Mouse (Mus musculus) heart, postnatal 4 days (tissue): Measurements from ENCODE around the gene Olfr1197. TPM values are rescaled to one million over a fixed set of nuclear protein-coding genes. Genes with fewer than 3 reads are reported as not detected.

Source experiments
- DNase-seq: peaks from one replicate; pipeline ENCODE4 v3.0.0; 2021
- total RNA-seq, 2 experiments: library from RNA; stranded (reverse); gene quantifications; 2 replicates each; pipeline ENCODE4 v1.2.3; 2021

Gene Olfr1197
- not detected for total RNA-seq

DNA sequence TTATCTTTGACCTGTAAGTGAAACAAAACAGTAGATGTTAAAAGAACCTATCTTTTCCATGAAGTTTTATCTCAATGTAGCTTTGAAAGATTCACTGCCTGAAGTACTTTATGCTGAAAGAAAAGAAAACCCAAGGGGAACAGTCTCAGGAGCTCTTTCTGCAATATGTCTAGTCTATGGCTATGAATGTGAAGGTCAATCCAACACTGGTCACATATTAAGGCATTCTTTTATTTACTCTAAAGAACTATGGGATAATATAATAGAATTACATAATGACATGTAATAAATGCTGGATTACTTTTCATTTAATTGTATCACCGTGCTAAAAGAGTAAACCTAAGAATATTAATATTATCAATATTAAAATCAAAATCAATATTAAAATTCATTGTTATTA lies at the start of gene Olfr1197:
Gene Olfr1197 (minus strand): TSS at position 101 of the 400 bp plus-strand sequence.
- no peak for DNase-seq

DNA sequence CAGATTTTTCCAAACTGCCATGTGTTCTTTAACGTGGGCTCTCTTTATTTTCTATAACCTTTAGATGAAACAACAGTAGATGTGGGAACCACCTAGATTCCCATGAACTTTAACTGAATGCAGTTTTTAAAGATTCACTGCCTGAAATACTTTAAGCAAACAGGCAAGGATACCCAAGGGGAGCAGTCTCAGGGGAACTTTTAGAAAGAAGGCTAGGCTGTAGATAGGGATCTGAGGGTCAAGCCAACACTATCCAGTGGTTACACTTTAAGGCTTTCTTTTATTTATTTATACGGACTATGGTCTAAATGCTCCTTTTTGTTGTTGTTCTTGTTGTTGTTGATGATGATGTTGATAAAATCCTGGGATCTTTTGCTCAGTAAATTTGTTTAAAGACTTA lies 38.2 kb upstream of the Olfr1197 start, which contains the start of gene Olfr1200:
Gene Olfr1200 (minus strand): TSS at position 101 of the 400 bp plus-strand sequence.
- DNase-seq: no peak

DNA sequence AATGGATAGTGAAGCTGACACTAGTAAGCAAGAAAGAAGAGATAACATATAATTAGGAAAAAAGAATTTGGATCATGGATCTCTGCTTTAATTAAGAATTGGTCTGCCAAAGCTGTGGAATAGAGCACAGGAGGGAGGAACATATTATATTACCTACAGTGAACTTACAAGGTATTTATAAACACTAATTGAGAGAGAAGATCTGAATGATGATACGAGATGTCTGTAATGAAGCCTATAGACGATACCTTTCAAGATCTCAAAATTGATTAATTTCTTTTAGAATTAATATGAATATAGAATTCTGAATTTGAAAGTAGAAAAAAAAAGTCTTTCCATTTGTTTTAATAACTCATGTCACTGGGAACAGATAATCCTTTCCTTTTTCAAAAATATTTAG lies 28.2 kb upstream of the Olfr1197 start, which contains the start of gene Olfr1199:
Gene Olfr1199 (minus strand): TSS at position 101 of the 400 bp plus-strand sequence.
- DNase-seq: no peak

DNA sequence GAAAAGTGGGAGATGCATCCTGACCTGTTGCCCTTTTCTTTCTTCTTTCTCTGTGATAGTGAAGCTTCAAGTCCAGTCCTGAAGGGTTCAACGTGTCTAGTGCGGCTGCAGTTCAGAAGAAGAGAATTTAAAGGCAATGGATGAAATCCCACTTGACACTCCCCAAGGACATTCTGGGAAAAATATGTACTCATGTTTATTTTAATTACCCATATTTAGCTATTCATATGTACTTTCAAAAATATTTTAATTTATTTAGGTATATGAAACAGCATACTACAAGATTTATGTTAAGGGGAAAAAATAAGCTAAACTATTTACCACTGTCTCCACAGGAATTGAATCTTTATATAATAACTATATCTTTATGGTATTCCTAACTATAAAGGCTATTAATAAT lies 19.1 kb upstream of the Olfr1197 start, which contains the start of gene Olfr1198:
Gene Olfr1198 (minus strand): TSS at position 101 of the 400 bp plus-strand sequence.
- no peak for DNase-seq

DNA sequence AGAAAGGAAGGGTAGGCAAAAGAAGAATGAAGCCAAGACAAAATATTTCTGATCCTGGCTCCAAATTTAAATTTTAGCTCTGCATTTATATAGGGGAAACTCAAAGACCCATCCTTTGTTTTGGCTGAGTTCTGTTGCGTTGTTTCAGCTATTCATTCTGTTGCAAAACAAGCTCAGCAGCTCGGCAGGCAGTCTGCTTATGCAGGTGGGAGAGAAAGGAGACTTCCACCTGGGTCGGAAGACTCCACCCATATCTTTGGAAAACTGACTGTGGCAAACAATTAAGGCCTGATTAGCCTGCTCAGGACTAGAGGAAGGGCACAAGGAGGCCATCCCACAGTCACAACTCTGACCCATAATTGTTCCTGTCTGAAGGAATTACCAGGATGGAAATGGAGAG lies 11.2 kb upstream of the Olfr1197 start:
- DNase-seq: no peak

DNA sequence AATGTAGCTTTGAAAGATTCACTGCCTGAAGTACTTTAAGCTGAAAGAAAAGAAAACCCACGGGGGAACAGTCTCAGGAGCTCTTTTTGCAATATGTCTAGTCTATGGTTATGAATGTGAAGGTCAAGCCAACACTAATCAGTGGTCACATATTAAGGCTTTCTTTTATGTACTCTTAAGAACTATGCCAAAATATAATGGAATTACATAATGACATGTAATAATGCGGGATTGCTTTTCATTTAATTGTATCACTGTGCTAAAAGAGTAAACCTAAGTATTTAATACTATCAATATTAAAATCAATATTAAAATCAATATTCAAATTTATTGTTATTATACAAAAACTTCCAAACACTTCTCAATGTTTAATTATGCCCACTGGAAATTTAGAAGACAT lies 27.7 kb downstream of the Olfr1197 start, which contains the start of gene Olfr1196:
Gene Olfr1196 (minus strand): TSS at position 101 of the 400 bp plus-strand sequence.
- DNase-seq: no peak

DNA sequence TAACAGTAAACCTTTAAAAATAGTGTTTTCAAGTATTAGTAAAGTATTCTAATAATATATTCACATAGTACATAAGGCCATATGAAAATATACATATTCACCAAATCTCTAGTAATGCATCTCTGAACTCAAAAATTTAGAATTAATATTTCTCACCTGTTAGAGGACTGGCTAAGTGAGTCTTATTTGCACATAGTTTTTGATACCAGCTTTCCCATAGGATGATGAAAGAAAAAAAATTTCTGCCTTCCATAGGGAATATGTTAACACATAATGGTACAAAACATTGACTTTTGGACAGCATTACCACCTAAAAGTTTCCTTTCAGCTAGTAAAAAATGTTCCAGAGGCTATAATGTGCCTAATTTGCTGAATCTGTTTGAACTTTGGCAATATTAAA lies 43.1 kb downstream of the Olfr1197 start, which contains the start of gene Olfr1195:
Gene Olfr1195 (minus strand): TSS at position 101 of the 400 bp plus-strand sequence.
- DNase-seq: no peak

Other genes starting within 250 kb of the Olfr1197 start
- gene Olfr1184, start 248.8 kb downstream of the Olfr1197 start, total RNA-seq: not detected
- gene Olfr1185-ps1, start 239.0 kb downstream of the Olfr1197 start, total RNA-seq: not detected
- gene Olfr1186, start 213.8 kb downstream of the Olfr1197 start, total RNA-seq: not detected
- gene Olfr1188, start 175.4 kb downstream of the Olfr1197 start, total RNA-seq: not detected
- not detected for gene Olfr1189, start 145.9 kb downstream of the Olfr1197 start, total RNA-seq
- gene Olfr1191-ps1, start 91.8 kb downstream of the Olfr1197 start, total RNA-seq: under 1 TPM; 0.05 to 0.07 TPM
- gene Olfr1192-ps1, start 83.9 kb downstream of the Olfr1197 start, total RNA-seq: not detected
- not detected for gene Olfr1193, start 56.7 kb downstream of the Olfr1197 start, total RNA-seq
- gene Olfr1195, start 43.2 kb downstream of the Olfr1197 start, total RNA-seq: not detected
- gene Olfr1196, start 27.8 kb downstream of the Olfr1197 start, total RNA-seq: not detected
- not detected for gene Olfr1198, start 19.0 kb upstream of the Olfr1197 start, total RNA-seq
- not detected for gene Olfr1199, start 28.1 kb upstream of the Olfr1197 start, total RNA-seq
- not detected for gene Olfr1200, start 38.1 kb upstream of the Olfr1197 start, total RNA-seq
- gene Olfr1201, start 60.7 kb upstream of the Olfr1197 start, total RNA-seq: not detected
- gene Olfr1202, start 82.1 kb upstream of the Olfr1197 start, total RNA-seq: not detected
- gene Olfr1205, start 97.4 kb upstream of the Olfr1197 start, total RNA-seq: not detected
- gene Olfr1204, start 116.9 kb upstream of the Olfr1197 start, total RNA-seq: not detected
- gene Olfr1206, start 130.9 kb upstream of the Olfr1197 start, total RNA-seq: not detected
- not detected for gene Olfr1208, start 169.9 kb upstream of the Olfr1197 start, total RNA-seq
- not detected for gene Olfr1209, start 182.8 kb upstream of the Olfr1197 start, total RNA-seq
- gene Olfr1211, start 205.7 kb upstream of the Olfr1197 start, total RNA-seq: not detected
- not detected for gene Olfr1212, start 221.6 kb upstream of the Olfr1197 start, total RNA-seq
- not detected for gene Gm13762, start 247.9 kb upstream of the Olfr1197 start, total RNA-seq